Comparison of ENCODE assay signal across 8 mouse cellular contexts in genomic region chr9:104379532-104380162, GRCm38 (mm10). TPM values are rescaled to one million over a fixed set of nuclear protein-coding genes. Genes with fewer than 3 reads are reported as not detected.
A peak's percentile ranks its signal among the peaks of the same experiment; 100 is the strongest.
DNase-seq lines count a peak whose midpoint lies in the region; ATAC-seq and TF ChIP-seq lines count a peak whose summit lies in the region.

No protein-coding gene starts in this region.

- no peaks in the 10 kb centered on the region for H3K4me1 ChIP-seq in midbrain, embryonic 14.5 days (ENCODE audit: control insufficient read depth, insufficient read depth, low read length)
- H3K4me1 ChIP-seq in midbrain, embryonic 13.5 days (replicated peaks) = no peaks in the 10 kb centered on the region
- no peaks in the 10 kb centered on the region for H3K4me1 ChIP-seq in stomach, postnatal 0 days (replicated peaks; ENCODE audit: control insufficient read depth, insufficient read depth)

- peak; percentile 74 for TF ChIP-seq CTCF in stomach, postnatal 0 days (IDR thresholded peaks at IDR 0.05; ENCODE audit: low read depth)

- no peaks in the 10 kb centered on the region for H3K36me3 ChIP-seq in midbrain, embryonic 14.5 days (ENCODE audit: control insufficient read depth, insufficient read depth, low read length)
- no peaks in the 10 kb centered on the region for H3K36me3 ChIP-seq in midbrain, embryonic 13.5 days
- no peaks in the 10 kb centered on the region for H3K36me3 ChIP-seq in stomach, postnatal 0 days (ENCODE audit: control insufficient read depth, insufficient read depth, low read length)

- no peaks in the 10 kb centered on the region for H3K27me3 ChIP-seq in midbrain, embryonic 14.5 days (ENCODE audit: control insufficient read depth, insufficient read depth, low read length)
- no peaks in the 10 kb centered on the region for H3K27me3 ChIP-seq in midbrain, embryonic 13.5 days
- H3K27me3 ChIP-seq in stomach, postnatal 0 days (ENCODE audit: control insufficient read depth, insufficient read depth, low read length) = no peaks in the 10 kb centered on the region

- DNase-seq in heart, adult 18-20 months = peak; percentile 3 to 40
- DNase-seq in heart, adult 9 months (ENCODE audit: low spot score in 2 of 2) = no peak
- DNase-seq in midbrain, embryonic 14.5 days = peak; percentile 82
- peak; percentile 18 for DNase-seq in MN1 (ENCODE audit: low spot score)
- peak; percentile 4 for DNase-seq in fibroblast of lung, adult 2 months (ENCODE audit: low read depth)
- no peak for DNase-seq in stomach, postnatal 0 days (ENCODE audit: low spot score)

- no peak overlapping the region for H3K27ac ChIP-seq in midbrain, embryonic 14.5 days (replicated peaks; ENCODE audit: low read depth, low read length)
- no peak overlapping the region for H3K27ac ChIP-seq in midbrain, embryonic 13.5 days
- H3K27ac ChIP-seq in stomach, postnatal 0 days (replicated peaks) = no peak overlapping the region

- no peak overlapping the region for H3K4me3 ChIP-seq in midbrain, embryonic 14.5 days (replicated peaks; ENCODE audit: low read depth, low read length)
- no peak overlapping the region for H3K4me3 ChIP-seq in midbrain, embryonic 13.5 days (replicated peaks)
- no peak overlapping the region for H3K4me3 ChIP-seq in stomach, postnatal 0 days (ENCODE audit: low read depth, low read length)

- no peak overlapping the region for H3K9ac ChIP-seq in midbrain, embryonic 14.5 days (replicated peaks; ENCODE audit: low read length)
- no peak overlapping the region for H3K9ac ChIP-seq in midbrain, embryonic 13.5 days (replicated peaks)
- H3K9ac ChIP-seq in stomach, postnatal 0 days (ENCODE audit: low read length) = no peak overlapping the region

- no peaks in the 10 kb centered on the region for H3K9me3 ChIP-seq in midbrain, embryonic 14.5 days (ENCODE audit: control insufficient read depth, low read length)
- H3K9me3 ChIP-seq in midbrain, embryonic 13.5 days = no peaks in the 10 kb centered on the region
- H3K9me3 ChIP-seq in stomach, postnatal 0 days (ENCODE audit: control insufficient read depth, low read length) = no peaks in the 10 kb centered on the region

- WGBS in midbrain, embryonic 14.5 days = 70% methylated on average over 9 of the region's 9 CpGs
- WGBS in midbrain, embryonic 13.5 days = 70% methylated on average over 9 of the region's 9 CpGs
- WGBS in stomach, postnatal 0 days = 47% methylated on average over 9 of the region's 9 CpGs

- no peak overlapping the region for H3K4me2 ChIP-seq in midbrain, embryonic 14.5 days (ENCODE audit: low read length)
- H3K4me2 ChIP-seq in midbrain, embryonic 13.5 days (replicated peaks) = no peak overlapping the region
- H3K4me2 ChIP-seq in stomach, postnatal 0 days (replicated peaks; ENCODE audit: low read depth) = no peak overlapping the region

- ATAC-seq in midbrain, embryonic 14.5 days (ENCODE audit: low FRiP score, low TSS enrichment) = no peak
- ATAC-seq in midbrain, embryonic 13.5 days = no peak
- ATAC-seq in stomach, postnatal 0 days (ENCODE audit: low FRiP score, low TSS enrichment) = no peak
- ATAC-seq in activated CD4-positive, CD25-positive, alpha-beta regulatory T cell, adult 4 months = no peak

- TF ChIP-seq EP300 in stomach, postnatal 0 days (optimal IDR thresholded peaks at IDR 0.05) = no peak

RNA-seq across cellular contexts. Expression of gene Acpp, which starts 42.1 kb away (rescaled TPM):
- under 1 TPM; 0.10 to 0.23 TPM for total RNA-seq in heart, adult 18-20 months (2021)
- polyA plus RNA-seq in midbrain, embryonic 14.5 days (2014; fragmentation: Nextera tagmentation; extraction: Ambion mirVana) = 0.24 and 0.41 TPM in 2 replicates
- 0.32 and 0.40 TPM in 2 replicates for polyA plus RNA-seq in midbrain, embryonic 13.5 days (2015; fragmentation: Nextera tagmentation; extraction: Ambion mirVana)
- 9.8 and 10.8 TPM in 2 replicates for polyA plus RNA-seq in stomach, postnatal 0 days (2015; fragmentation: Nextera tagmentation; extraction: Ambion mirVana)
- polyA plus RNA-seq in activated CD4-positive, CD25-positive, alpha-beta regulatory T cell, adult 4 months (2017; shearing (Covaris generic)) = 1 to 10 TPM; 1.7 to 3.7 TPM

Comparison
In these comparisons a context has a peak if more than half of its experiments do, and no peak if none do; other contexts are left out.
1. DNase-seq: peak in heart, adult 18-20 months (2 of 2), midbrain, embryonic 14.5 days (single experiment), MN1 (single experiment) and fibroblast of lung, adult 2 months (single experiment); none in heart, adult 9 months (0 of 2) and stomach, postnatal 0 days (single experiment).